Mouse (Mus musculus): Measurements from ENCODE around the gene Aldh16a1. TPM values are rescaled to one million over a fixed set of nuclear protein-coding genes. Genes with fewer than 3 reads are reported as not detected.
A peak's percentile ranks its signal among the peaks of the same experiment; 100 is the strongest.
"Not testable (repeated sequence)": the region's sequence is repeated elsewhere in the genome, so short reads cannot be mapped to it uniquely, and the experiment has no call there.

Gene Aldh16a1
- total RNA-seq, 2 experiments from 2014 or later: 12.7 to 15.1 TPM

- DNase-seq (ENCODE audit: low spot score in 2 of 2): no peak
Measured at GRCm38 (mm10) chr7:45160316-45160800, 6.0 kb upstream of the Aldh16a1 start.

DNA sequence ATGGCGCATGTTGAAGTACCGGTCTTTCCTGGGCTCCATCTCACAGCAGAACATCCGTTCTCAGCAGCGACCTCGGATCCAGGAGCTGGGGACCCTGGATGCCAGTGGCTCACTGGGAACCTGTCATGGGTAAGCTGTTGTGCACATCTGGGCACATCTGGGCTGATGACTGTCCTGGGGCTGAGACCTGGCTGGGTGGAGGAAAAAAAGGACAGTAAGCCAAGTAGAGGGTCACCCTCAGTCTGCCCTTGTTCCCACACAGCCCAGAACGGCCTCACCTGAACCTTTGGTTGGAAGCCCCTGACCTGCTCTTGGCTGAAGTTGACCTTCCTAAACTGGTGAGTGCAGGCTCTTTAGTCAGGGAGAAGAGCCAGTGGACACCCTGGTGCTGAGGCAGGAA lies 4.6 kb upstream of the Aldh16a1 start:
- DNase-seq (ENCODE audit: low spot score in 2 of 2): no peak

- DNase-seq (ENCODE audit: low spot score in 2 of 2): peak in 1 of 2 experiments; percentile 73
Measured at GRCm38 (mm10) chr7:45157459-45157858, 3.1 kb upstream of the Aldh16a1 start.

DNA sequence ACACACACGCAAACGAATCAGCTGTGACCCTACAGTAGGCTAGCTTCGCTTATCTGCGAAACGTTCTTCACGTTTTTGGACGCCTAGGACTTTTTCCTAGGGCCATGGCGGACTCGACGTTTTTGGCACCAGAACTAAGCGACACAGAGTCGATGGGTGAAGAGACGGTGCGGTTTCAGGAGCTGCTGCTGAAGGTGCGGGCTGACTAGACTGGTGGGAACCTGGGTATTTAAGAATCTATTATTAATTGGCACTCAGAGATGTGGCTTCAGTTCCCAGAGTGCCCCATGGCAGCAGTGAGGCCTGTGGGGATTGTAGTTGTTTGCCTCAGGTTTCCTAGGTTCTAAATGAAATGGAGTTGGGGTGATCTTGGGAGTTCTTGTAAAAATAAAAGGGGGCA lies 1.8 kb upstream of the Aldh16a1 start:
- no peak for DNase-seq (ENCODE audit: low spot score in 2 of 2)

DNA sequence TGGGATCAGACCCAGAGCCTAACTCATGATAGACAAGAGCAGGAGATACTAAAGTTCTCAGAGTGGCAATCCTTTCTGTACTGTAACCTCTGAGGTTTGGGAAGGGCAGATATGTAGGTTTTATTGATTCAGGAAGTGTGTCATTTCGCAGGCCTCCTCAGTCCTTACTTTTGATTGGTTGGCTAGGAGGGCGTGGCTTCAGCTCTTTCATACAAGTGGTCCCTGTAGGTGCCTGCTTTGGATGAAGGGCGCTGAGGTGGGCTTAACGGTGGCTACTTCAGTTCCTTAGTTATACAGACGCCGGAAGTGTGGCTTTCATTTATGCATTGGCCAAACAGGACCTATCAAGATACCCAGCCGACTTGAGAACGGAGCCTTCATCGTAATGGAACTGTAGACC lies 1.2 kb upstream of the Aldh16a1 start:
- no peak for DNase-seq (ENCODE audit: low spot score in 2 of 2)

DNA sequence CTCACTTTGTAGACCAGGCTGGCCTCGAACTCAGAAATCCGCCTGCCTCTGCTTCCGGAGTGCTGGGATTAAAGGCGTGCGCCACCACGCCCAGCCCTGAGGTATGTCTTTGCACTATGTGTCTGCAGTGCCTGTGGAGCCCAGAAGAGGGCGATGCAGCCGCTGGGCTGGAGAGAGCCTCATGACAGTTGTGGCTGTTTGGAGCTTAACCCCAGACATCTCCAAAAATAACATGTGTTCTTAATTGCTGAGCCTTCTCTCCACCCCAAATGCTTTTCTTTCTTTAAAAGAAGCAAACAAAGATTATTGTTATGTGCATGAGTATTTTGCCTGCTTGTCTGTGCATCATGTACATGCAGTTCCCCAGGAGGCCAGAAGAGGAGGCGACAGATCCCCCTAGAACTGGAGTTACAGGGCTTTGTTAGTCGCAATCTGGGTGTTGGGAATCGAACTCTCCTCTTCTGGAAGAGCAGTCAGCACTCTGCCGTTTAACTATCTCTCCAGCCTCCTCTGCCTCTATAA lies 670 bp upstream of the Aldh16a1 start:
- no peak for DNase-seq (ENCODE audit: low spot score in 2 of 2)

DNA sequence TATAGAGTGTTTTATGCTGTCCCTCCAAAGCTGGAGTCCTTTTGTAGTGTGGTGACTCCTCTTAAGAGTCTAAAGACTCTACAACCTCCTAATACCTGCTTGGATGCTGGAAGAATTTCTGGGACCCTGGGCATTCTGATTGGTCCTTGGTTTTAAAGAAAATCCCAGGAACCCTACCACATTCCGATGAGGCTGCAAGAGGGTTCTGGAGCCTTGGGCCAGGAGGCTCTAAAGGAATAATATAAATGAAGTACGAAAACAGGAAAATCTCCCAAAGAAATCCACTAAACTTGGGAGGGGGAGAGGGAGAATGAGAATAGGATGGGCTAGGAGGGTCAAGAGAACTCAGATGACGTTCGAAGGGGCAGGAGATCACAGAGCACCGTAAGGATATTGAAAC lies 798 bp downstream of the Aldh16a1 start:
- no peak for DNase-seq (ENCODE audit: low spot score in 2 of 2)

- DNase-seq (ENCODE audit: low spot score in 2 of 2): not testable (repeated sequence)
Measured at GRCm38 (mm10) chr7:45153052-45153451, 1.3 kb downstream of the Aldh16a1 start.

- DNase-seq (ENCODE audit: low spot score in 2 of 2): no peak
Measured at GRCm38 (mm10) chr7:45151303-45151702, 3.1 kb downstream of the Aldh16a1 start.

- no peak for DNase-seq (ENCODE audit: low spot score in 2 of 2)
Measured at GRCm38 (mm10) chr7:45150321-45150720, 4.1 kb downstream of the Aldh16a1 start.

DNA sequence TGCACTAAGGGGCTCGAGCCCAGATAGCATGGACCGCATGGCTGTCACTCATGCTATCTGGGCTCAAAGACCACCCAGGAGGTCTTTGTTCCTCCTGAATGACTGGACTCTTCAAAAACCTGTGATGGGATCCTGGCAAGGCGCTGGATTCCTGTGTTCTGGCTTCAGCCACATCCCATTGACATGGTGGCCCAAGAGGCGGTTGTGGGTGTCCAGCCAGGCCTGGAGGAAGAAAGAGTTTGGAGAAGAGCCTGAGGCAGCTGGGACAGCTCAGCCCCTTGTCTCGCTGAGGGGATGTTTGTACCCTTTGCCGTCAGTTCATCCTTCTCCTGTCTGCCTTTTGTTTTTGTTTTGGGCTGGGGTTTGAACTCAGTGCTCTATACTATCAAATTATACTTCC lies 4.8 kb downstream of the Aldh16a1 start:
- DNase-seq (ENCODE audit: low spot score in 2 of 2): no peak

DNA sequence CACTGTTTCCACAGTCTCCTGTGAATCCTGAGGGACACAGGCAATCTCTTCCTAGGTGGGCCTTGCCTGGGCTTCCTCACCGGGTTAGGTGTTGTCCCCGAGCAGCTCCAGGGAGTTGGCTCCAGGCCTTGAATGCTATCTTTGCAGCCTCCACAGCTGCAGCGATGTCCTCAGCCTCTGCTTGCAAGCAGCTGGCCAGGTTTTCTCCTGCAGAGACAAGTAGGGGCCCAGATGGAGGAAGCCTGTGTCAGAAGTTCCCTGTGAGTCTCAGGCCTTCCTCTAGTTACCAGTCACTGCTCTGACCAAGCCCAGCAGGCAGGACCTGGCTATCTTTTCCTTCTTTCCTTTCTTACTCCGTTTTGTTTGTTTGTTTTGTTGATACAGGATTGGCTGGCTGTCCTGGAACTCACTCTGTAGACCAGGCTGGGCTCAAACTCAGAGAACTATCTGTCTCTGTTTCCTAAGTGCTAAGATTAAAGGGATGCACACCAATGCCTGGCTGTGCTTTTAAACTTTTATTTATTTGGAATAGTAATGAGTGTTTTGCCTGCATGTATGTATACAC lies 5.8 kb downstream of the Aldh16a1 start:
- no peak for DNase-seq (ENCODE audit: low spot score in 2 of 2)

DNA sequence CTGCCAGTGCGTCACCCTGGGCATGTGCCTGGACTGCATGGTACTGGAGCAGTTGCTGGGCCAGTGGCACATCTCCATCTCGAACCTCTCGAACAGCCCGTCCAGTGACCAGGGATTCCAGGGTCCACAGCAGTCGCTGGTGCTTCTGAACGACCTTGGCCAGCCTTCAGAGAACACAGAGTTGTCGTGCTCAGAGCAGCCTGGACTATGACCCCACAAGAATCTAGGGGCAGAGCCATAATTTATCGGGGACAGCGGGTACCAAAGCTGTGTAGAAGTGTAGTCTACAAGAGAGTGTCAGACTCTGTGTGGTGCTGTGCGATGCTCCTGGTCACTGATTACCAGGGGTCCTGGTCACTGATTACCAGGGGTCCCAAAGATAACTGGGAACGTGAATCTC lies 6.5 kb downstream of the Aldh16a1 start:
- DNase-seq (ENCODE audit: low spot score in 2 of 2): no peak

DNA sequence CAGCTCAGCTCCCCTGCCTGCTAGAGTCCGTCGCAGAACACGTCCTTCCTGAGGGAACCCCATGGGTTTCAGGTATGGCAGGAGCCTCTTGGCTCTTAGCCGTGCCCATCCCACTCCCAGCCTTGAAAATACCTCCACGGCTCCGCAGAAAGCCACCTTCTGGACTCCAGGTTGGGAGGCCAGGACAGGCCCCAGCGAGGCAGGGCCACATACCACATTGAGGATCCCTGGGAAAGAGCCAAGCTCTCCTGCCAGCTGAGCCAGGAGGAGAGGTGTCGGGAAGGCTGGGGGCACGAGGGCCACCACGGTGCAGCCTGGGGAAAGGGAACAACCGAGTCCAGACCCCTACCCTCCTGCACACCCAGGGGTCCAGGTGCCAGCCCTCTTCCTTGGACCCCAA lies 7.1 kb downstream of the Aldh16a1 start:
- DNase-seq (ENCODE audit: low spot score in 2 of 2): no peak

GRCm38 (mm10) chr7:45145460-45145859 lies 8.9 kb downstream of the Aldh16a1 start:
- no peak for DNase-seq (ENCODE audit: low spot score in 2 of 2)

DNA sequence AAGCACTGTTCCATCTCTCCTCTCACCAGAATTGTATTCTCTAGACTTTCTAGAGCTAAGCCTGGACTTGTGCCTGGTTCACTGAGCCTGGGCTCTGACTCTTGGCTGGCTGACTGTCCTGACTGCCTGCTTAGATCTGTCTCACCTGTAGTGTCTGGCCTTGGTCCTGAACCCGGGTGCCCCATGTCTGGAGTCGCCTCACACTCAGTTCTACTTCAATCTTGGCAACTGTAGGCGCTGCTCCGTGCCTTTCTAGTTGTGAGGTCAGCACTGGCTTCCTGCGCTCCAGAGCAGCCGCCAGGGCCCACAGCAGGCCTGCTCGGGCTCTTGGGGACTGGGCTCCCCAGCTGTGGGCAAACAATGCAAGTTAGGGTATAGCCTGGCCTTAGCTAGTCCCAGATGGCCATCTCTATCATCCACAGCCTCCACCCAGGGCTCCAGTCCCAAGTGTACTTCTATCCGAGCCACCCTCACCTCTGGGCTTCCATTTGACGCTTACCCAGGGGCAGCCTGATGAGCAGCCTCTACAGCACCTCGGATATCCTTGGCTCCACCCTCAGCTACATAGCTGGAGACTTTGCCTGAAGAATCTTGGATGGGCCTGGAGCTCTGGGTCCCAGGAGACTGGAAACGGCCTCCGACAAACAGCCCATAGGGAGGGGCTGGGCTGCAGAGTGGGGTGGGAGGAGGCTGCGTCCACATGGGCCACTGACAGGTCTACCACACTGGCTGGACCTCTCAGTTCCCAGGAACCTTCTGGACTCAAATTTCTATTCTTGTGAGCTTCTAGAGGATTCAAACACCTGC lies 9.8 kb downstream of the Aldh16a1 start:
- no peak for DNase-seq (ENCODE audit: low spot score in 2 of 2)

- DNase-seq (ENCODE audit: low spot score in 2 of 2): no peak
Measured at GRCm38 (mm10) chr7:45141914-45142313, 12.5 kb downstream of the Aldh16a1 start.

DNA sequence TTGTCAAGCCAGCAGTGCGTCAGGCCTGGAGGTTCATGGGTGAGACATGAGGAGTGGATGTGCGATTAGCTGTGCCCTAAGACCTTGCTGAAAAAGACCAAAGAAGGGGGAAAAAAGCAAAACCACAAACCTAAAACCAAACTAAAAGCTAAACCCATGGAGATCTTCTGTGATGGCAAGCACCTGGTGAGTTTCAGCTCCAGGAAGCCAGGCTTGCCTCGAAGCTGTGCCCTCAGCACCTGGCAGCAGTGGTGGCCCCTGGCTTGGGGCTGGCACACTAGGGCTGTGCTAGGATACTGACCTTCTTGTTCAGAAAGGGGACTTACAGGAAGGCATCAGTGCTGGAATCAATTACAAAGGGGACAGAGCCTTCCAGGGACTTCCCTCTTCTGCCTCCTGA lies 13.1 kb downstream of the Aldh16a1 start:
- no peak for DNase-seq (ENCODE audit: low spot score in 2 of 2)

DNA sequence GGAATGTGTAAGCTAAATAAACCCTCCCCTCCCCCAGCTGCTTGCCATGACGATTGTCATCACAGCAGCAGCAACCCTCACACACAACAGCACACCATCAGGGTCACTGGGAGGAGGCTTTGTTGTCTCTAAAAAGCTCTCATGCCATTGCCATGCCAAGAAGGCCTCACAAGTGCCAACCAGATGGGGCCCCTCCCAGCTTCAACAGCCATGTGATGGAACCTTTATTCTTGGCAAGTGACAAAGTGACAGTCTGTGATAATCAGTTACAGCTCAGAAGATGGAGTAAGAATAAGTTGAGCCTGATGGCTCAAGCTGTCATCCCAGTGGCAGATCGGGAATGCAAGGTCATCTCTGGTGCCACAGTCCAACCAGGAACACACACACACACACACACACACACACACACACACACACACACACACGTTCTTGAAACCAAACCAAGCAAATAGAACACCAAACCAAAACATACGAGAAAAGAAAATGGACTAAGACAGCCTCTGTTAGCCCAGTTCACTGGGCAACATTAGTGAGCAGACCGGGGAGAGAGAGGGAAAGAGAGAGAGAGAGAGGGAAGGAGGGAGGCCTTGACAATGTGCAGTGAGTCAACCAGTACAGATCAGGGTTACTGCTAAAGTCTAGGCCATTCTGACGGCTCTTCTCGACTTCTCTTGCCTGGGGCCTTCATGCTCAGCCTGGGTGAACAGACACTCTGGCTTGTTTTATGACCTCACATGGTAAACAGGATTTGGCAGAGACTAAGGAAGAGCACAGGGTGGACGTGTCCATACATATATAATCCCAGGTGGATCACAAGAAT lies 14.3 kb downstream of the Aldh16a1 start:
- no peak for DNase-seq (ENCODE audit: low spot score in 2 of 2)

- no peak for DNase-seq (ENCODE audit: low spot score in 2 of 2)
Measured at GRCm38 (mm10) chr7:45138403-45138802, 16.0 kb downstream of the Aldh16a1 start.

- DNase-seq (ENCODE audit: low spot score in 2 of 2): no peak
Measured at GRCm38 (mm10) chr7:45137171-45138006, 17.0 kb downstream of the Aldh16a1 start.
